Mouse (Mus musculus) lung, postnatal 14 days (tissue): Measurements from ENCODE around the gene Il1f5.

Experiments
- DNase-seq: peaks from one replicate; pipeline ENCODE4 v3.0.0; 2021

Gene Il1f5

GRCm38 (mm10) chr2:24276654-24277053 lies at the start of gene Il1f5:
TSS of gene Il1f5 (plus strand) at chr2:24276954.
- DNase-seq: no peak

DNA sequence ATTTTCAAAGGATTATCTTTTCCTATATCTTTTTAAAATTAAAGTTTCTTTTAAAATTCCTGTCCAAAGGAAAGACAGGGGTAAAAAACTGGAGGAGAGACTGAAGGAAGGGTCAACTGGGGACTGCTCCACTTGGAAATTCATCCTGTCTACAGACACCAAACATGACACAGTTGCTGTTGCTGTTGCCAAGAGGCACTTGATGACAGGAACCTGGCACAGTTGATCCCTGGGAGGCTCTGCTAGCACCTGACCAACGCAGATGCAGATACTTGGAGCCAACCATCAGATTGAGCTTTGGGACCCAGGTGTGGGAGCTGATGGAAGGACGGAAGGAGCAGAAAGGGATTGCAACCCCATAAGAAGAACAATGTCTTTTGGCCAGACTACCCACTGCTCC lies 49.6 kb upstream of the Il1f5 start:
- DNase-seq: no peak

- no peak for DNase-seq
These were observed 9.3 kb upstream of the Il1f5 start for GRCm38 (mm10) chr2:24267503-24267902.

GRCm38 (mm10) chr2:24273619-24274018 lies 3.1 kb upstream of the Il1f5 start:
- no peak for DNase-seq

DNA sequence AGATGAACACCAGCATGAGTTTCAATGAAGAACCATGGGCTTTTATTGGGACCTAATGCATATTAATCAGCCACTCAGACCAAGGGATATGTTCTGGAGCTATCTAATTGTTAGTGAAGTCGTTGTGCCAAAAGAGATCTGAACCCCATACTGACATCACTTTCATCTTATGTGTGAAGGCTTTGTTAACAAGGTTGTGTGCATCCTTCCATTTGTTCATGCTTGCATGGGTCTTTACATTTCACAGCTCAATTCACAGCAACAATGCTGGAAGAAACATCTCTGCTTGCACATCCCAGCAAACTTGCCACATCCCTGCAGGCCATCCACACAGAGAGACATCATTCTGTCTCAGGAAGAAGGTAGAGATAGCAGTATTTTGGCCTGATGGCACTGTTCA lies 1.6 kb upstream of the Il1f5 start:
- no peak for DNase-seq

DNA sequence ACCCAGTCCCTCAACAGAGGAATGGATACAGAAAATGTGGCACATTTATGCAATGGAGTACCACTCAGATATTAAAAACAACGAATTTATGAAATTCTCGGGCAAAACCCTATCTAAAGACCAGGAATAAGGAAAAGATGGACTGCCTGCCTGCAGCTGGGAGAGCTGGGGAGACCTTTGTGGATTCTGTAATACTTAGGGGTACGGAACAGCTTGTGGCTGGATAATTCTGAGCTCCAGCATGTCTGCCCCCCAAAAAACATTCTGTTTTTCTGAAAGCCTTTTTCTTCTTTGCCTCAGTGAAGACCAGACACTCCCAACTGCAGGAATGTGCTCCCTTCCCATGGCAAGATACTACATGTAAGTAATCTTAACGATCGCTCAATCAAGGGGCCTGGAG lies 14.1 kb downstream of the Il1f5 start, which contains the start of gene Il1f10:
Il1f10 (plus strand) TSS at position 301 of the 400 bp plus-strand sequence.
- DNase-seq: no peak

DNA sequence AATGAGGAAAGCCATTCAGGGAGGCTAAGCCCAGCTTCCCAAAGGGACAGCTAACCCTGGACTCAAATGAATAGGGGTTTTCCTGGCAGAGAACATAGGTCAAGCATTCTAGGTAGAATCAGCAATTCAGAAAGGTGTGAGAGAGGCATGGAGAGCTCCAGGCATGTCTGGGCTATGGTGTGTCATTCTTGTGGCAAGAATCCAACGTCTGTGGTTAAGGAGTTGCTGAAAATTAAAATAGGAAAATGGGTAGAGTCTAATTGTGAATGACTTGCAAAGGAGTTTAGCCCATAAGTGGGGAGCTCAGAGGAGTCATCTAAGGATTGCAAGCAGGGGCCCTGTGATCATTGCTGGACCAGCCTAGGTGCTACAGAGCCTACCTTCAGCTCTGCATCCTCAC lies 17.9 kb downstream of the Il1f5 start:
- DNase-seq: no peak

- peak; percentile 52 for DNase-seq
These were observed 20.1 kb downstream of the Il1f5 start for GRCm38 (mm10) chr2:24296837-24297236.

DNA sequence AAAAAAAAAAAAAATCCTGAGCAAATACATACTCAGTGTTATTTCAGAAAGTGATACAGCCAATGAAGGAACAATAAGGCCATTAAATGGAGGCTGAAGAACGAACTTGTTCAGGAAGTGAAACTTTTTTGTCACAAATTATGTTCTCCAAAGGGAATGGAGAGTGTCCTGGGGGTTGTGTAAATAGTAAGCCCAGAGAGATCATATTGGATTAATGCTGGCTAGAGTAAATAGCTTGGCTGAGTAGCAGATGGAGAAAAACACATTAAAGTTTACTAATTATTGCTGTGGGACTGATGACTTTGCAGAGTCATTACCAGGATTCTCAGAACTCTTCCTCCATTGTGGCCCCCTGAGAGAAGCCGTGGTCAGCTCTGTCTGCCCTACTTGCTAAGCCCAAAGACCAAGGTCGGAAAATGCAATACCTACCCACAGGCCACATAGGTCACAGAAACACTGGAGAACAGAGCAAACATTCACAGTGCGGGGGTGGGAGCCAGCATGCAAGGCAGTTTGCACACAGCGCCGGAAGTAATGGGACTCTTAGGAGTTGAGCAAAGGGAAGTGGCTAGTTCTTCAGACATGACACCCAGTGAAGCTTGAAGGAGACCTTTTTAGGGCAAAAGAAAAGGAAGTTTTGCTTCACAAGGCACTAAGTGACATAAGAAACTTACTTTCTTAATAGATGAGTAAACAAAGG lies 34.7 kb downstream of the Il1f5 start:
- peak; percentile 17 for DNase-seq

GRCm38 (mm10) chr2:24316919-24317318 lies 40.2 kb downstream of the Il1f5 start:
- no peak for DNase-seq

- no peak for DNase-seq
These were observed 41.3 kb downstream of the Il1f5 start for GRCm38 (mm10) chr2:24317919-24318598.
